Mouse (Mus musculus): ENCODE data around the gene Car10.

DNA sequence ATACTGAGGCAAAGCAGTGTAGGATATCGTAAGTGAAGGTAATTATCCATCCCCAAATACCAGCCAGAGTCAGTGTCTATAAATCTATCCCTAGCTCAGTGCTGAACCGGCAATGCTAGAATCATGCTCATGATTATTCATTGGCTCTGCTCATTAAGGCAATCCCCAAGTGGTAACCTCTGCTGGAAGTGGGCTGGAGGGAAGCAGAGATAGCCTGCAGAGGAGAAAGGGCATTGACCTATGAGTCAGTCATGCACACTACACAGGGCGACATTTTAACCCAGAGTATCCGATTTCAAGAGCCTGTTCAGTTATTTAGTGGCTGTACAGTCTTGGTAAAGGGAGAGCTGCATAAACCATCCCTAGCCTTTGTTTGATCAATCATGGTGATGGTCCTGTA, 402.6 kb downstream of the Car10 start:
- TF ChIP-seq CTCF (IDR thresholded peaks at IDR 0.05; ENCODE audit: low read depth) (no peak), EP300 (optimal IDR thresholded peaks at IDR 0.05) (no peak)
